Mouse (Mus musculus): ENCODE results near the gene Fcer1g. TPM values are rescaled to one million over a fixed set of nuclear protein-coding genes. Genes with fewer than 3 reads are reported as not detected.
A peak's percentile ranks its signal among the peaks of the same experiment; 100 is the strongest.

Fcer1g gene
- total and polyA plus RNA-seq, 2 experiments from 2014 or later, result 30.6 to 34.6 TPM

DNA sequence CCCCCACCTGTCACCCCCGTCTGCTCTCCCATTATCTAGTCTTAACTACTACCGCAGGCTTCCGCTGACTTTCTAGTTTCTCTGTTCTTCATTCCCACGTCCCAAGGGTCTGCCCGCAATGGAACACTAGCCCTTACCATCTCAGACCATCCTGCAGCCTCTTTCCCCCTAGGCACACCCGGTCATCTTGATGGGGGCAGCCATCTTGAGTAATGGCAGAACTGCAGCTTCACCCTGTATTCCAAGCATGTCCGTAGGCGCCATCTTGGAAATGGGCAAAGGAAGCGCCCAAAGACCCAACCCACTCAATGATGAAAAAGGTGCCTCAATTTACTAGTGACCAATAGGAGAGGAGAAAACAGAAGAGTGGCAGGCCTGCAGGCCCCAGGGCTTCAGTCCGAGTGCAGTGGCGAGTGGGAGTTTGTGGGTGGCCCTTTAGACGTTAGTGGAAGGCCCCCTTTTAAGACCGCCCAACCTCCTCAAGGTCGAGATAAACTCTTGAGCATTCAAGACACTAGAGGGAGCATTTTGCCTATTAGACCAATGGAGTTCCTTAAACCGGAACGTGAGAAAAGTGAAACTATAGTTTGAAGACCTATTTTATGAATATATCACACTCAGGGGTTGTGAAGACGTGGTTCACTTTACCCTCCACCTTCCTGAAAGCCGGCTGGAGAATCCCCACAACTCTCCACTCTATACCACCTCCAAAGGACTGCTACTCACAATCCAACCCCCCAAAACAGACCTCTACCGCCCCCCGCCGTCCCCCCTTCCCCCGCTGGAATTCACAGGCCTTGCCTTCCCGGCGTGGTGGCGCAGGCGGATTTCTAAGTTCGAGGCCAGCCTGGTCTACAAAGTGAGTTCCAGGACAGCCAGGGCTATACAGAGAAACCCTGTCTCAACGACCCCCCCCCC is 11.7 kb downstream of the Fcer1g start, which contains the start of gene Tomm40l:
Tomm40l (minus strand) TSS at position 277 of the 918 bp plus-strand sequence.
- Histone ChIP-seq H3K36me3 (ENCODE audit: insufficient read depth, low read length) (peaks cover 17% of the 10 kb centered on the region; the same call in 1 of the 2 replicates), H3K4me2 (ENCODE audit: low read depth, low read length) (peak within 1 kb of the TSS; percentile 67), H3K4me1 (ENCODE audit: insufficient read depth, low read length) (peaks cover 7% of the 10 kb centered on the region; the same call in 1 of the 2 replicates), H3K9me3 (ENCODE audit: low read length) (no peaks in the 10 kb centered on the region), H3K27ac (peak within 1 kb of the TSS; percentile 62; the same call in 1 of the 2 replicates), H3K4me3 (ENCODE audit: low read length) (peak within 1 kb of the TSS; percentile 51), H3K27me3 (ENCODE audit: insufficient read depth, low read length) (no peaks in the 10 kb centered on the region), H3K9ac (replicated peaks; ENCODE audit: low read length) (peak within 1 kb of the TSS; percentile 54)
- ATAC-seq (peak; percentile 98), DNase-seq (ENCODE audit: low spot score) (peak; percentile 97)
- peak; percentile 75 for TF ChIP-seq CTCF (IDR thresholded peaks at IDR 0.05; ENCODE audit: low read depth)
- 1% methylated on average over 28 of the region's 28 CpGs for WGBS

DNA sequence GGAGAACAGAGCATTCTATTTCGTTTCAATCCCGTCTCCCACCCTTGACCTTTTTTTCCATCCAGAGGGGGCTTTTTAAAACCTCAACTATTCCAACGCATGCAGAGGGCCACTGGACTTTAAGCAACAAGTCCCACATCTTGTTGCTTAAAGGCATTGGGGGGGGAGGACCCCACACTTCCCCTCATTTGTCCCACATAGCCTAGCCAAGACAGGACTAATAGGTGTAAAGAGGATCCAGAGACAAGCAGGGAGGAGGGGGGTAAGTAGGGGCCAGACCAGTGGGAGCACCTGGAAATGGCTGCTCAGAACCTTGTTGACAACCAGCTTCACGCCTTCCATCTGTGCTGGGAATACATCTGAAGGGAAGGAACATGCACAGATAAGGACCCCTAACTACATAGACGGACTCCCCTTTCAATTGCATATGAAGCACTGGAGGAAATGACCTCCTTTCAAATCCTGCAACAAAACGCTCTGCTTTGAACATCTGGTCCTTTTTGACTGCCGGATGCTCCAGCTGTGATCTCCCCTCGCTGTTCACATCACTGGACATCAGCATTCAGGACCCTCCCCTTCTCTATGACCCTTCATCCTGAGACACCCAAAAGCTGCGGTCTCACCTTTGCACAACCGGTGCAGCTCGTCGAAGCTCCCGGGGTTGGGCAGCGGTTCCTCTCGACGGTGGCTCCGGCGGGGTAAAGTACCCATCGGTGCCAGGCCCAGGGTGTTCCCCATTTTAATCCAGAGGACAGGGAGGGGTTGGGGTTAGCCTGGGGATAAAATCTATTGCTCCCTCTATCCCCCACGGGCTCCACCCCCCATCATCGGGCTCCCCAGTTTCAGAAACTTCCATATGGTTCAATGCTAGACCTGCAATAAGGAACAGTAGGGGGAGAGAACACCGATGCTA is 12.6 kb downstream of the Fcer1g start:
- Histone ChIP-seq H3K36me3 (ENCODE audit: insufficient read depth, low read length) (peaks cover 18% of the 10 kb centered on the region; the same call in 1 of the 2 replicates), H3K4me1 (ENCODE audit: insufficient read depth, low read length) (peaks cover 7% of the 10 kb centered on the region; the same call in 1 of the 2 replicates), H3K27ac (peak overlapping the region; percentile 32; the same call in 1 of the 2 replicates), H3K9ac (replicated peaks; ENCODE audit: low read length) (peak overlapping the region; percentile 54), H3K27me3 (ENCODE audit: insufficient read depth, low read length) (no peaks in the 10 kb centered on the region), H3K4me2 (ENCODE audit: low read depth, low read length) (peak overlapping the region; percentile 67), H3K4me3 (ENCODE audit: low read length) (peak overlapping the region; percentile 51), H3K9me3 (ENCODE audit: low read length) (no peaks in the 10 kb centered on the region)
- ATAC-seq (no peak), DNase-seq (ENCODE audit: low spot score) (peak; percentile 17)
- no peak for TF ChIP-seq CTCF (IDR thresholded peaks at IDR 0.05; ENCODE audit: low read depth)
- 6% methylated on average over 22 of the region's 22 CpGs for WGBS

DNA sequence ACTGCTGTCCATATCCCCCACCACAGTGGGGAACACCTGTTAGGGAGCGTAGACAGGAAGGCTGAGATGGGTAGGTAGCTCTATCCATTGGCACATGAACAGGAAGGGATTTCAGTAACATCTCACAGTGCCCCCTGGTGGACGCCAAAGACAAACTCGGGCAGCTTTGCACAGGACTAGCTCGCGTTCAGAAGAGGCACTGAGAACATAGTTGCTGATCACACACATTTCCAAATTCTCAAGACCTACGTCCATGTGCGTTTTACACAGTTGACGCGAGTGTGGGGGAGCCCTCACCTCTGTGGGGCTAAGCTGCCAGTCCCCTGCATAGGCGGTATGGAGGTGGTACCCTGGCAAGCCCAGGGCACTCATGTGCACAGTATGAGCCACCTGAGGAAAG is 13.3 kb downstream of the Fcer1g start:
- 6% methylated on average over 10 of the region's 10 CpGs for WGBS
- Histone ChIP-seq H3K36me3 (ENCODE audit: insufficient read depth, low read length) (peaks cover 18% of the 10 kb centered on the region; the same call in 1 of the 2 replicates), H3K9ac (replicated peaks; ENCODE audit: low read length) (peak overlapping the region; percentile 54; the same call in 1 of the 2 replicates), H3K4me2 (ENCODE audit: low read depth, low read length) (peak overlapping the region; percentile 67), H3K4me3 (ENCODE audit: low read length) (peak overlapping the region; percentile 51), H3K27ac (0 out of 2 replicates have a peak overlapping the region, but pooled peaks have one; percentile 12), H3K9me3 (ENCODE audit: low read length) (no peaks in the 10 kb centered on the region), H3K4me1 (ENCODE audit: insufficient read depth, low read length) (peaks cover 7% of the 10 kb centered on the region; the same call in 1 of the 2 replicates), H3K27me3 (ENCODE audit: insufficient read depth, low read length) (no peaks in the 10 kb centered on the region)
- peak; percentile 93 for DNase-seq (ENCODE audit: low spot score)
- TF ChIP-seq CTCF (IDR thresholded peaks at IDR 0.05; ENCODE audit: low read depth), result peak; percentile 94
- peak; percentile 21; the same call in 1 of the 2 replicates for ATAC-seq

DNA sequence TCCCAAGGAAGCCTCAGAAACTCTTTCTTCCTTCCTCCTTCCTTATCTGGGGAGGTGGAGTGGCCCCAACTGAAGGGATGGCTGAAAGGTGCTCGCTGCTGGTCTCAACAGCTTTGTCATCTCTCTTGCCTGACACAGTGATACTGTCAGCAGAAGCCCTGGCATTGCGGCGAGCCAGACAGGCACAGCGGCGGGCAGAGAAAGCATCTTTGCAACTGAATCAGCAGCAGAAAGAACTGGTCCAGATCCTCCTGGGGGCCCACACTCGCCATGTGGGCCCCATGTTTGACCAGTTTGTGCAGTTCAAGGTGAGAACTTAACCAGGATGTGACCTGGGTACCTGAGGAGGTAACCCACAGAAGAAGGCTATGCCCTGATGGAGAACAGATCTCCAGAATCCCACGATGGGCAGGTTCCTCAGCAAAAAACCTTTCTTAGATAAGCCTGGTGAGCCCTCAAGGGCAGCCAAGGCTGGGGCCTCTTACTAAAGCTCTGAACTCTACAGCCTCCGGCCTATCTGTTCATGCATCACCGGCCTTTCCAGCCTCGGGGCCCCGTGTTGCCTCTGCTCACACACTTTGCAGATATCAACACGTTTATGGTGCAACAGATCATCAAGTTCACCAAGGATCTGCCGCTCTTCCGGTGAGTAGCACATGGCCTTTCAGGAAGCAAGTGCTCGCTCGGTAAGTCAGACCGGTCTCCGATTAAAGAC is 17.8 kb downstream of the Fcer1g start:
- TF ChIP-seq CTCF (IDR thresholded peaks at IDR 0.05; ENCODE audit: low read depth), result no peak

DNA sequence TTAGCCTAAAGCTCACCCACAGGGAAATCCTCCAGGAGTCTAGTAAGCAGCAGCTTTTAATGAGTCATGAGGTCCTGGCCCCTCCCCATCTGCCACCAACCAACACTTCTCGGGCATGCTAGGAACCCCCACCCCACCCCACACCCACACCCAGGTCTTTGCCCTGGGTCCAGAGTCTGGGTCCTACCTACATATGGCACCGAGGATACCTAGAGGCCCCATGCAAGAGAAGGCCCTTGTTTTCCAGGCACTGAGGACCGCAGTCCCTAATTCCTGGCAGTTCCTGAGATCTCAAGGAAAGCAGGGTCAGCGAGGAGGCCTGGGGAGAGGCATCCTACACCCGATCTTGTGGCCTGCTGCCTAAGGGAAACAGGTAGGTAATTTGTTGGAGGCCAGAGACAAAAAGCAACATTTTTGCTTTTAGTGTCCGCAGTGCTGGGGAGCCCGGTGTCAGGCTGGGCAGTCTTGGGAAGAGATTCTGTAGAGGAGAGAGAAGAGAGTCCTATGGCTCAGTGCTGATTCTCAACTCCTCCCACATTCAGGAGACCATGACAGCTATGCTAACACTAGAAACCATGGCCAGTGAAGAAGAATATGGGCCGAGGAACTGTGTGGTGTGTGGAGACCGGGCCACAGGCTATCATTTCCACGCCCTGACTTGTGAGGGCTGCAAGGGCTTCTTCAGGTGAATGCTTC is 20.2 kb downstream of the Fcer1g start, which contains the start of gene Nr1i3:
Nr1i3 (plus strand) TSS at position 170 of the 696 bp plus-strand sequence.
- Histone ChIP-seq H3K4me2 (ENCODE audit: low read depth, low read length) (no peak within 1 kb of the TSS), H3K9ac (replicated peaks; ENCODE audit: low read length) (no peak within 1 kb of the TSS), H3K4me1 (ENCODE audit: insufficient read depth, low read length) (no peaks in the 10 kb centered on the region), H3K27ac (no peak within 1 kb of the TSS), H3K36me3 (ENCODE audit: insufficient read depth, low read length) (0 out of 2 replicates have a peak, but pooled peaks cover 7% of the 10 kb centered on the region), H3K27me3 (ENCODE audit: insufficient read depth, low read length) (no peaks in the 10 kb centered on the region), H3K4me3 (ENCODE audit: low read length) (no peak within 1 kb of the TSS), H3K9me3 (ENCODE audit: low read length) (no peaks in the 10 kb centered on the region)
- DNase-seq (ENCODE audit: low spot score), result no peak
- no peak for TF ChIP-seq CTCF (IDR thresholded peaks at IDR 0.05; ENCODE audit: low read depth)
- 74% methylated on average over 10 of the region's 10 CpGs for WGBS
- ATAC-seq, result no peak

More for the DNA sequence above, 17.8 kb downstream of the Fcer1g start:
- no peaks in the 10 kb centered on the region for H3K9me3 ChIP-seq (ENCODE audit: low read length)
- no peak overlapping the region for H3K4me2 ChIP-seq (ENCODE audit: low read depth, low read length)
- no peaks in the 10 kb centered on the region for H3K27me3 ChIP-seq (ENCODE audit: insufficient read depth, low read length)
- ATAC-seq (no peak), DNase-seq (ENCODE audit: low spot score) (no peak)
- peaks cover 18% of the 10 kb centered on the region; the same call in 1 of the 2 replicates for H3K36me3 ChIP-seq (ENCODE audit: insufficient read depth, low read length)
- H3K9ac ChIP-seq (replicated peaks; ENCODE audit: low read length), result no peak overlapping the region
- H3K4me1 ChIP-seq (ENCODE audit: insufficient read depth, low read length), result peaks cover 5% of the 10 kb centered on the region; the same call in 1 of the 2 replicates
- 91% methylated on average over 18 of the region's 18 CpGs for WGBS
- no peak overlapping the region for H3K27ac ChIP-seq
- H3K4me3 ChIP-seq (ENCODE audit: low read length), result no peak overlapping the region

Measured in hindbrain, postnatal 0 days (tissue).